Comparison of ENCODE assay signal across 24 mouse cellular contexts in genomic region chr10:88399271-88399670, GRCm38 (mm10). TPM values are rescaled to one million over a fixed set of nuclear protein-coding genes. Genes with fewer than 3 reads are reported as not detected.
A peak's percentile ranks its signal among the peaks of the same experiment; 100 is the strongest.
DNase-seq lines count a peak whose midpoint lies in the region; ATAC-seq and TF ChIP-seq lines count a peak whose summit lies in the region.
"Had no signal": no experiment of that assay in that cellular context is flagged by ENCODE, and none has a peak within 500 bp of the region (broad histone marks: within the 10 kb centered on the region; RNA-seq: fewer than 3 reads in every experiment).

No protein-coding gene starts in this region.

- H3K27me3 ChIP-seq in G1E (ENCODE audit: insufficient read depth, low read length) = no peaks in the 10 kb centered on the region
- H3K27me3 ChIP-seq: embryonic facial prominence, embryonic 15.5 days; heart, embryonic 13.5 days; hindbrain, embryonic 13.5 days; Patski had no signal

- TF ChIP-seq CTCF in G1E (IDR thresholded peaks at IDR 0.05; ENCODE audit: low read depth, low read length) = no peak

- no peaks in the 10 kb centered on the region for H3K9me3 ChIP-seq in G1E (replicated peaks)
- H3K9me3 ChIP-seq: embryonic facial prominence, embryonic 15.5 days; forebrain, embryonic 10.5 days; heart, embryonic 13.5 days; hindbrain, embryonic 13.5 days had no signal

- peak; percentile 61 for DNase-seq in A20 (ENCODE audit: low read depth, low spot score)
- DNase-seq in G1E (ENCODE audit: low spot score) = peak; percentile 56
- no peak for DNase-seq in cerebellum, postnatal 25 days
- no peak for DNase-seq in right cerebral cortex, postnatal 14 days
- DNase-seq: adrenal gland, postnatal 14 days; cerebellum, adult 11-12 months; cerebellum, adult 9-10 months; cerebellum, postnatal 36 days; gastrocnemius, adult 2 months; gastrocnemius, postnatal 25 days; heart, adult 11 months; heart, postnatal 4 days had no signal

- peak; percentile 61; the same call in 1 of the 2 replicates for ATAC-seq in G1E (ENCODE audit: extremely low read depth, insufficient number of reproducible peaks, low FRiP score, poor library complexity, severe bottlenecking)
- peak; percentile 92 to 93 for ATAC-seq in hematopoietic stem cell, adult 5-6 weeks (replicated peaks in 1 of 2; ENCODE audit: insufficient read depth in 1 of 2, low FRiP score in 2 of 2, low TSS enrichment in 1 of 2, low read depth in 1 of 2, poor library complexity in 2 of 2, severe bottlenecking in 2 of 2)
- ATAC-seq in neutrophil, adult 5-6 weeks (ENCODE audit: extremely low read depth, insufficient number of reproducible peaks, low FRiP score, poor library complexity, severe bottlenecking) = peak; percentile 85
- no peak for ATAC-seq in megakaryocyte-erythroid progenitor cell, adult 5-6 weeks (replicated peaks; ENCODE audit: low FRiP score, low TSS enrichment, poor library complexity, severe bottlenecking)
- ATAC-seq: activated CD4-positive, CD25-positive, alpha-beta regulatory T cell, adult 4 months; forebrain, embryonic 14.5 days; hindbrain, postnatal 0 days; Patski had no signal

- H3K4me3 ChIP-seq in G1E (ENCODE audit: low read depth, low read length) = no peak overlapping the region
- H3K4me3 ChIP-seq: embryonic facial prominence, embryonic 15.5 days; erythroblast, embryonic 14.5 days; forebrain, embryonic 10.5 days; gastrocnemius, adult 2 months; heart, embryonic 13.5 days; hindbrain, embryonic 13.5 days had no signal

- H3K4me1 ChIP-seq in G1E (ENCODE audit: insufficient read depth, low read depth, low read length) = peaks cover 40% of the 10 kb centered on the region
- H3K4me1 ChIP-seq: embryonic facial prominence, embryonic 15.5 days; forebrain, embryonic 10.5 days; heart, embryonic 13.5 days; hindbrain, embryonic 13.5 days had no signal

- H3K36me3 ChIP-seq in G1E (replicated peaks) = peaks cover 38% of the 10 kb centered on the region
- H3K36me3 ChIP-seq: embryonic facial prominence, embryonic 15.5 days had no signal

RNA-seq across cellular contexts. Expression of gene Gnptab, which starts 20.3 kb away (rescaled TPM):
- 50.8 and 63.6 TPM in 2 replicates for total RNA-seq in G1E (2014; fragmentation: Nextera tagmentation)
- 34.3 and 41.0 TPM in 2 replicates for total RNA-seq in G1E (2017)
- 2.4 and 2.7 TPM in 2 replicates for polyA plus RNA-seq in G1E (2012)
- 55.6 and 65.2 TPM in 2 replicates for total RNA-seq in hematopoietic stem cell, adult 5-6 weeks (2017)
- 34.7 and 35.9 TPM in 2 replicates for total RNA-seq in neutrophil, adult 5-6 weeks (2017)
- total RNA-seq in megakaryocyte-erythroid progenitor cell, adult 5-6 weeks (2014; fragmentation: Nextera tagmentation) = 37.1 and 44.4 TPM in 2 replicates
- 39.3 and 45.2 TPM in 2 replicates for total RNA-seq in megakaryocyte-erythroid progenitor cell, adult 5-6 weeks (2017)

RNA-seq across cellular contexts. Expression of gene Dram1, which starts 20.4 kb away (rescaled TPM):
- not detected in 2 replicates for total RNA-seq in G1E (2014; fragmentation: Nextera tagmentation)
- total RNA-seq in G1E (2017) = 0.11 TPM in 1 of 2 replicates, not detected in the other
- polyA plus RNA-seq in G1E (2012) = not detected in 2 replicates
- 1.5 and 7.1 TPM in 2 replicates for total RNA-seq in hematopoietic stem cell, adult 5-6 weeks (2017)
- total RNA-seq in neutrophil, adult 5-6 weeks (2017) = 20.1 and 22.1 TPM in 2 replicates
- not detected in 2 replicates for total RNA-seq in megakaryocyte-erythroid progenitor cell, adult 5-6 weeks (2014; fragmentation: Nextera tagmentation)
- 0.76 and 0.80 TPM in 2 replicates for total RNA-seq in megakaryocyte-erythroid progenitor cell, adult 5-6 weeks (2017)
- polyA plus RNA-seq: erythroblast, embryonic 14.5 days had no signal

Comparison
In these comparisons a context has a peak if more than half of its experiments do, and no peak if none do; other contexts are left out.
1. DNase-seq: peak in A20 (single experiment) and G1E (single experiment); none in cerebellum, postnatal 25 days (0 of 2) and right cerebral cortex, postnatal 14 days (single experiment).